Mouse (Mus musculus): ENCODE data around the gene D17Wsu92e. TPM values are rescaled to one million over a fixed set of nuclear protein-coding genes. Genes with fewer than 3 reads are reported as not detected.

The D17Wsu92e gene
- polyA plus RNA-seq, 1 experiment = 68.6 TPM

- peaks cover 6% of the 10 kb centered on the region for H3K4me1 ChIP-seq (ENCODE audit: control insufficient read depth, insufficient read depth, low read length)
- no peak overlapping the region for H3K27ac ChIP-seq (ENCODE audit: insufficient read depth, low read length)
- TF ChIP-seq POLR2A (IDR thresholded peaks at IDR 0.05; ENCODE audit: low read depth, low read length) (no peak), CTCF (IDR thresholded peaks at IDR 0.05; ENCODE audit: borderline replicate concordance, insufficient read depth, low read length) (no peak)
- no peak overlapping the region for H3K4me3 ChIP-seq (ENCODE audit: insufficient read depth, low read length)
Measured at GRCm38 (mm10) chr17:27777823-27778222, 42.6 kb downstream of the D17Wsu92e start.

- Histone ChIP-seq H3K27ac (ENCODE audit: insufficient read depth, low read length) (no peak overlapping the region), H3K4me1 (ENCODE audit: control insufficient read depth, insufficient read depth, low read length) (no peaks in the 10 kb centered on the region), H3K4me3 (ENCODE audit: insufficient read depth, low read length) (no peak overlapping the region)
- TF ChIP-seq POLR2A (IDR thresholded peaks at IDR 0.05; ENCODE audit: low read depth, low read length) (no peak), CTCF (IDR thresholded peaks at IDR 0.05; ENCODE audit: borderline replicate concordance, insufficient read depth, low read length) (no peak)
Measured at GRCm38 (mm10) chr17:27774198-27774597, 46.2 kb downstream of the D17Wsu92e start.

- Histone ChIP-seq H3K4me1 (ENCODE audit: control insufficient read depth, insufficient read depth, low read length) (peaks cover 3% of the 10 kb centered on the region; the same call in 1 of the 2 replicates), H3K4me3 (ENCODE audit: insufficient read depth, low read length) (no peak overlapping the region), H3K27ac (ENCODE audit: insufficient read depth, low read length) (no peak overlapping the region)
- TF ChIP-seq POLR2A (IDR thresholded peaks at IDR 0.05; ENCODE audit: low read depth, low read length) (no peak), CTCF (IDR thresholded peaks at IDR 0.05; ENCODE audit: borderline replicate concordance, insufficient read depth, low read length) (no peak)
Measured at GRCm38 (mm10) chr17:27771616-27772015, 48.8 kb downstream of the D17Wsu92e start.

- Histone ChIP-seq H3K4me3 (ENCODE audit: insufficient read depth, low read length) (no peak overlapping the region), H3K27ac (ENCODE audit: insufficient read depth, low read length) (no peak overlapping the region), H3K4me1 (ENCODE audit: control insufficient read depth, insufficient read depth, low read length) (peaks cover 3% of the 10 kb centered on the region; the same call in 1 of the 2 replicates)
- TF ChIP-seq CTCF (IDR thresholded peaks at IDR 0.05; ENCODE audit: borderline replicate concordance, insufficient read depth, low read length) = peak; percentile 84; the same call in 1 of the 2 replicates
- no peak for TF ChIP-seq POLR2A (IDR thresholded peaks at IDR 0.05; ENCODE audit: low read depth, low read length)
Measured at GRCm38 (mm10) chr17:27768817-27769542, 51.5 kb downstream of the D17Wsu92e start.

GRCm38 (mm10) chr17:27767543-27767942 is 52.9 kb downstream of the D17Wsu92e start:
- H3K4me1 ChIP-seq (ENCODE audit: control insufficient read depth, insufficient read depth, low read length) = peaks cover 3% of the 10 kb centered on the region; the same call in 1 of the 2 replicates
- no peak overlapping the region for H3K4me3 ChIP-seq (ENCODE audit: insufficient read depth, low read length)
- peak overlapping the region; percentile 25; the same call in 1 of the 2 replicates for H3K27ac ChIP-seq (ENCODE audit: insufficient read depth, low read length)
- TF ChIP-seq POLR2A (IDR thresholded peaks at IDR 0.05; ENCODE audit: low read depth, low read length) (no peak), CTCF (IDR thresholded peaks at IDR 0.05; ENCODE audit: borderline replicate concordance, insufficient read depth, low read length) (no peak)

- Histone ChIP-seq H3K4me1 (ENCODE audit: control insufficient read depth, insufficient read depth, low read length) (peaks cover 3% of the 10 kb centered on the region; the same call in 1 of the 2 replicates), H3K27ac (ENCODE audit: insufficient read depth, low read length) (no peak overlapping the region), H3K4me3 (ENCODE audit: insufficient read depth, low read length) (no peak overlapping the region)
- TF ChIP-seq POLR2A (IDR thresholded peaks at IDR 0.05; ENCODE audit: low read depth, low read length) (no peak), CTCF (IDR thresholded peaks at IDR 0.05; ENCODE audit: borderline replicate concordance, insufficient read depth, low read length) (no peak)
Measured at GRCm38 (mm10) chr17:27767120-27767519, 53.3 kb downstream of the D17Wsu92e start.

- no peak overlapping the region for H3K27ac ChIP-seq (ENCODE audit: insufficient read depth, low read length)
- peaks cover 3% of the 10 kb centered on the region; the same call in 1 of the 2 replicates for H3K4me1 ChIP-seq (ENCODE audit: control insufficient read depth, insufficient read depth, low read length)
- TF ChIP-seq CTCF (IDR thresholded peaks at IDR 0.05; ENCODE audit: borderline replicate concordance, insufficient read depth, low read length) (no peak), POLR2A (IDR thresholded peaks at IDR 0.05; ENCODE audit: low read depth, low read length) (no peak)
- H3K4me3 ChIP-seq (ENCODE audit: insufficient read depth, low read length) = no peak overlapping the region
Measured at GRCm38 (mm10) chr17:27765066-27765465, 55.4 kb downstream of the D17Wsu92e start.

GRCm38 (mm10) chr17:27764453-27764852 is 56.0 kb downstream of the D17Wsu92e start:
- TF ChIP-seq CTCF (IDR thresholded peaks at IDR 0.05; ENCODE audit: borderline replicate concordance, insufficient read depth, low read length) (no peak), POLR2A (IDR thresholded peaks at IDR 0.05; ENCODE audit: low read depth, low read length) (no peak)

GRCm38 (mm10) chr17:27762884-27763283 is 57.6 kb downstream of the D17Wsu92e start:
- Histone ChIP-seq H3K27ac (ENCODE audit: insufficient read depth, low read length) (no peak overlapping the region), H3K4me3 (ENCODE audit: insufficient read depth, low read length) (no peak overlapping the region), H3K4me1 (ENCODE audit: control insufficient read depth, insufficient read depth, low read length) (peaks cover 3% of the 10 kb centered on the region; the same call in 1 of the 2 replicates)
- TF ChIP-seq CTCF (IDR thresholded peaks at IDR 0.05; ENCODE audit: borderline replicate concordance, insufficient read depth, low read length) (no peak), POLR2A (IDR thresholded peaks at IDR 0.05; ENCODE audit: low read depth, low read length) (no peak)

More at GRCm38 (mm10) chr17:27764453-27764852, 56.0 kb downstream of the D17Wsu92e start:
- Histone ChIP-seq H3K4me1 (ENCODE audit: control insufficient read depth, insufficient read depth, low read length) (peaks cover 3% of the 10 kb centered on the region; the same call in 1 of the 2 replicates), H3K4me3 (ENCODE audit: insufficient read depth, low read length) (no peak overlapping the region), H3K27ac (ENCODE audit: insufficient read depth, low read length) (no peak overlapping the region)
